Mouse (Mus musculus) hindbrain, embryonic 12.5 days (tissue): ENCODE data around the gene Zbtb20. TPM values are rescaled to one million over a fixed set of nuclear protein-coding genes. Genes with fewer than 3 reads are reported as not detected.

Experiments used
- ATAC-seq: fragments of 200-750 bp; cut with Nextera tagmentation; 2 replicates; pipeline ENCODE4 v1.8.0; 2017; ENCODE audit warnings: moderate TSS enrichment; ENCODE audit not compliant: low FRiP score
- H3K27ac ChIP-seq: fragments of 300-500 bp; sonication (generic); 2 replicates; pipeline ENCODE4 v1.5.1; 2016; ENCODE audit warnings: mild to moderate bottlenecking
- H3K27me3 ChIP-seq: fragments of 300-500 bp; sonication (generic); 2 replicates; pipeline ENCODE4 v1.6.1; 2016; ENCODE audit warnings: mild to moderate bottlenecking
- H3K36me3 ChIP-seq: fragments of 300-500 bp; sonication (generic); 2 replicates; pipeline ENCODE4 v1.6.1; 2016; ENCODE audit warnings: mild to moderate bottlenecking
- H3K4me1 ChIP-seq: fragments of 300-500 bp; sonication (generic); 2 replicates; pipeline ENCODE4 v1.6.1; 2016
- H3K4me2 ChIP-seq: fragments of 300-500 bp; sonication (generic); replicated peaks from 2 replicates; pipeline ENCODE4 v1.6.1; 2016; ENCODE audit warnings: mild to moderate bottlenecking
- H3K4me3 ChIP-seq: fragments of 300-500 bp; sonication (generic); 2 replicates; pipeline ENCODE4 v1.5.1; 2016; ENCODE audit warnings: mild to moderate bottlenecking
- H3K9ac ChIP-seq: fragments of 300-500 bp; sonication (generic); 2 replicates; pipeline ENCODE4 v1.6.1; 2016; ENCODE audit warnings: mild to moderate bottlenecking, moderate library complexity
- H3K9me3 ChIP-seq: fragments of 300-500 bp; sonication (generic); replicated peaks from 2 replicates; pipeline ENCODE4 v1.6.1; 2016; ENCODE audit warnings: mild to moderate bottlenecking
- WGBS: fragments of 180-500 bp; shearing (Covaris S2); methylation state at CpG from one replicate; pipeline ENCODE4 v1.1.7; 2016; 5-methylcytosine and 5-hydroxymethylcytosine counted together
- polyA plus RNA-seq: library from polyadenylated mRNA; unstranded; fragments of >200 nt; fragmentation: Nextera tagmentation; extraction: Ambion mirVana; gene quantifications from 2 replicates; pipeline ENCODE4 v1.2.1, GENCODE M21; 2016

The Zbtb20 gene
- polyA plus RNA-seq, 1 experiment from 2014 or later: 64.6 TPM

DNA sequence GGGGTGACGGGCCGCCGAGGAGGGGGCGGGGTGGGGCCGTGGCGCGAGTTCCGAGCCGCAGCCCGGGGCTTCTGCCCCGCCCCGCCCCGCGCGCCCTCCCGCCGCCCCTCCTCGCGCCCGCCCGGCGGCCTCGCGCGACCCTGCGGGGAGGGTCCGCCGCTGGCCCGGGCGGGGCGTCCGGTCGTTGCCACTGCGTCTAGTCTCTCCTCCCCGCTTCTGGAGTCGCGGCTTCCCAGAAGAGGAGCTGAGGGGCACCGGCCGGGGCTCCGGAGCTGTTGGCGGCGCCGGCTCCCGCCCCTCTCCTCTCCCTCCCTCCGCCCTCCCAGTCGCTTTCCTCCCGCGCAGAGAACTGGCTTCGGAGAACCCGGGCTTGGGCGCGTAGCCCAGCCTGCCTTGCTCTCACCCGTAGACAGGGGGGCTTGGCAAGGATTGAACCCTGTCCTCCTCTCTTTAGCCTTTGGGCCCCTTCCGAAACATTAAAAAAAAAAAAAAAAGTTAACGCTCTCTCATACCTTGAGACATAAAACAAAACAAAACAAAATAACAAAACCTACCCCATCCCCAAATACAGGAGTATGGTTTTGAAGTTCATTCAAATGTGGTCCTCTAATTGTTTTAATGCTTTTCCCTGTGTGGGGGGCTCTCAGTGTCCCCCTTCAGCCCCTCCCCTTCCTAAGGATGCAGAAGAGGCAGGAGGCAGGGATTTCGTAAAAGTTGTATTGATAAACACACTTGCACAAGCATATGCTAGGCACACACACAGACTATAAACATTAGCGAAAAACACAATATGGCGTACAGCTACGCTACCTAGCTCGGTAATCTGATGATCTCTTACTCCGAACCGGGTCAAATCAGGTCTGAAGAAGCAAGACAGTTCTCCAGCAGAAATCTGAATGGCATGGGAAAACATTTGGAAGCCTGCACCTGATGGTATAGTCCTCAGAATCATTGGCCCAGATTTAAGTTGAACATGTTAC lies 630 bp downstream of the Zbtb20 start:
- no peaks in the 10 kb centered on the region for H3K27me3 ChIP-seq
- H3K4me1 ChIP-seq: peaks cover 5% of the 10 kb centered on the region; the same call in 1 of the 2 replicates
- peak overlapping the region; percentile 75 for H3K4me3 ChIP-seq
- H3K4me2 ChIP-seq: peak overlapping the region; percentile 76
- peak overlapping the region; percentile 98 for H3K27ac ChIP-seq
- ATAC-seq: peak; percentile 56
- H3K9ac ChIP-seq: peak overlapping the region; percentile 83
- H3K36me3 ChIP-seq: no peaks in the 10 kb centered on the region
- H3K9me3 ChIP-seq: no peaks in the 10 kb centered on the region
- WGBS: 2% methylated on average over 41 of the region's 62 CpGs

DNA sequence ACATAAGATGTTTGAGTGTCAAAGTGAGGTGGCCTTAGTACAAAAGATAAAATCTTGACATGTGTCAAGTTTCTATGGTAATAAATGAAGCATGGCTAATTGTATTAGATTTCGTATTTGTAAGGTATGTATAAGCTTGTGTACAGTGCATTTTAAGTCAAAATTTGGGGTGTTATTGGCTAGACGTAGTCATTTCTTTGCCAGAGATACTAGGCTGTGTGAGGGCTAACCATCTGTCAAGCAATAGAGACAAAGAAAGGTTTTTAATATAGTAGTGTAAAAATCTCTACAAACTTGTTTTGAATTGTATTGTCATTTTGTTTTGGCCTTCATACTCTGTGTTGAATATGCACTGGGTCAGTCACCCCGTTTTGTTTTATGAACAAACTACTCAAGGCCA lies 4.4 kb downstream of the Zbtb20 start:
- ATAC-seq: no peak
- Histone ChIP-seq H3K4me2 (no peak overlapping the region), H3K9me3 (no peaks in the 10 kb centered on the region), H3K27ac (no peak overlapping the region), H3K4me1 (peaks cover 5% of the 10 kb centered on the region; the same call in 1 of the 2 replicates), H3K27me3 (no peaks in the 10 kb centered on the region), H3K4me3 (no peak overlapping the region), H3K9ac (no peak overlapping the region), H3K36me3 (no peaks in the 10 kb centered on the region)
- WGBS: 80% methylated on average over 3 of the region's 3 CpGs

DNA sequence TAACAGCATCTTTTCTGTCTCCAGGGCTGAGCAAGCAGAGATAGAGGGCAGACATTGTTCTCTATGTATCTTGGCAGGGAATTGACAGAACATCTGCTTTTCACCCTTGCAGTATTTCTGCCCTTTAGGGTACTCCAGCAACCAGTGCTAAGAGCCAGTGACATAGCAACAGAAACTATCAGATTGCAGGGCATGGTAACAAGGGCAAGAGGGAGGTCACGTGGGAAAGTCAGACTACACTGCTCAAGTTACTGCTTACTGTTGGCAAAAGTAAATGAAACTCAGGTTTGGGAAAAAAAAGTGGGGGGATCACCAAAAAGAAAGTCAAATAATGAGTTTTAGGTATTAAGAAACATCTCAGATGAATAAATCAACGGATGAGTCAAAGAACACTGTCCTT lies 9.9 kb downstream of the Zbtb20 start:
- no peak for ATAC-seq
- Histone ChIP-seq H3K4me2 (no peak overlapping the region), H3K36me3 (no peaks in the 10 kb centered on the region), H3K27ac (no peak overlapping the region), H3K27me3 (no peaks in the 10 kb centered on the region), H3K4me1 (no peaks in the 10 kb centered on the region; the same call in 1 of the 2 replicates), H3K9ac (no peak overlapping the region), H3K4me3 (no peak overlapping the region), H3K9me3 (no peaks in the 10 kb centered on the region)
- WGBS: 65% methylated on average over 2 of the region's 2 CpGs

DNA sequence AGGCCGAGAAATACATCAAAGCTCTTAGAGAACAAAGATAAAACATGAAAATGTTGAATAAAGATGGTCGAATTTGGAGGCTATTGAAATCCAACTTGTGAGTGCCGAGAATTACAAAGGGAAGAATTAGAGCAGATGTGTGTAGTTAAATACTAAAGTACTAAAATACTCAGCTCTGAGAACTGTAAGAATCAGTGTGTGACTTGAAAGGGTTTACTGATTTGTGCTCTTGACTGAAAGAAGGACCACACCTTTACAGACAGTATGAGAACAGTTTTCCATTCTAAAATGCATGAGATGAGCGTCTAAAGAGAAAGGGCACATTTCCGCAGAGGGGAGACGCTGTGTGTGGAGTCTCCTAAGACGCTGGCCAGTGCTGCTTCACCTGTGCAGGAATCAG lies 10.3 kb downstream of the Zbtb20 start:
- Histone ChIP-seq H3K4me1 (no peaks in the 10 kb centered on the region; the same call in 1 of the 2 replicates), H3K9ac (no peak overlapping the region), H3K4me3 (no peak overlapping the region), H3K27me3 (no peaks in the 10 kb centered on the region), H3K27ac (no peak overlapping the region), H3K9me3 (no peaks in the 10 kb centered on the region), H3K36me3 (no peaks in the 10 kb centered on the region), H3K4me2 (no peak overlapping the region)
- ATAC-seq: no peak
- 81% methylated on average over 7 of the region's 7 CpGs for WGBS

- WGBS: 81% methylated on average over 3 of the region's 3 CpGs
- Histone ChIP-seq H3K27ac (no peak overlapping the region), H3K36me3 (no peaks in the 10 kb centered on the region), H3K4me3 (no peak overlapping the region), H3K4me1 (no peaks in the 10 kb centered on the region), H3K4me2 (no peak overlapping the region), H3K27me3 (no peaks in the 10 kb centered on the region), H3K9me3 (no peaks in the 10 kb centered on the region), H3K9ac (no peak overlapping the region)
- ATAC-seq: no peak
Measured at GRCm38 (mm10) chr16:42897125-42897693, 21.5 kb downstream of the Zbtb20 start.

- H3K4me1 ChIP-seq: no peaks in the 10 kb centered on the region
- no peak overlapping the region for H3K4me2 ChIP-seq
- ATAC-seq: no peak
- WGBS: 94% methylated on average over 1 of the region's 1 CpGs
- H3K9ac ChIP-seq: no peak overlapping the region
- H3K9me3 ChIP-seq: no peaks in the 10 kb centered on the region
- no peaks in the 10 kb centered on the region for H3K27me3 ChIP-seq
- H3K4me3 ChIP-seq: no peak overlapping the region
- H3K27ac ChIP-seq: no peak overlapping the region
- H3K36me3 ChIP-seq: no peaks in the 10 kb centered on the region
Measured at GRCm38 (mm10) chr16:42900328-42900727, 24.6 kb downstream of the Zbtb20 start.

GRCm38 (mm10) chr16:42907283-42907701 lies 31.6 kb downstream of the Zbtb20 start:
- 39% methylated on average over 4 of the region's 4 CpGs for WGBS
- no peak overlapping the region for H3K27ac ChIP-seq
- no peak overlapping the region; the same call in 1 of the 2 replicates for H3K9ac ChIP-seq
- H3K36me3 ChIP-seq: no peaks in the 10 kb centered on the region
- H3K4me2 ChIP-seq: peak overlapping the region; percentile 30
- no peaks in the 10 kb centered on the region for H3K9me3 ChIP-seq
- peaks cover 9% of the 10 kb centered on the region for H3K4me1 ChIP-seq
- no peaks in the 10 kb centered on the region for H3K27me3 ChIP-seq
- ATAC-seq: no peak
- no peak overlapping the region for H3K4me3 ChIP-seq

DNA sequence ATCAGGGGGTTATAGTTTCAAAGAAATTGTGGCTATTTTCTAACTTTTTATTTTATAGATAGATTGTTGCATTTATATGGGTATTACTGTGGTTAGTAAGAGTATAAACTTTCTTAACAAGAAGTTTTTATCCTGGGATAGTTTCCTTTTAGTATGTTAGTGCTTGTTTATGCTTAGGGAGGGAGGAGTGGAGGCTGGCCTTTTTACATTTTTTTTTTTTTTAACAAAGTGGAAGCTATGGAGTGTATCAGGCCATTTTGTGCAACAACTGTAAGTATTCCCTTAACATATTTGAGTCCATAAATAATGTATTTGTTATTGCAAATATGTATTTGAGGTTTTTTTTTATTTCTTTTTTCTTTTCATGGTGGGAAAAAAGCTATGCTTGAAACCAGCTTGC lies 32.7 kb downstream of the Zbtb20 start:
- Histone ChIP-seq H3K4me2 (no peak overlapping the region), H3K9me3 (no peaks in the 10 kb centered on the region), H3K4me3 (no peak overlapping the region), H3K9ac (no peak overlapping the region), H3K4me1 (peaks cover 9% of the 10 kb centered on the region), H3K27ac (no peak overlapping the region), H3K27me3 (no peaks in the 10 kb centered on the region), H3K36me3 (no peaks in the 10 kb centered on the region)
- ATAC-seq: no peak

DNA sequence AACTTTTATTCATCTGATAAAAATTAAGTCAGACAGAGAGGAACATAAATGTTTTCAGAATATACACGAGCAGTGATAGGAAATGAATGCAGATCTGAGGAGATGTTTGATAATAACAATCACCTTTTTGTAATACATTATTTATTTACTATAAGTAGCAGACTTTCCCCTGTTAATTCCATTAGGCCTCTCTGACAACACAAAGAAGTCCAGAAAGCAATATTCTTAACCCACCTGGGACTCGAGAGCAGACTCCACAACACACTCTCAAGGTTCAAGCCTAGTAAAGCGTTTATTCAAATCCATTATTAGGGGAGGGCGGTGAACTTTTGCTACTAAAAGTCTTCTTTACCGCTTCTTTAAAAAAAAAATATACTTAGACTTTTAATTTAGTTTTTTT lies 33.2 kb downstream of the Zbtb20 start:
- no peak for ATAC-seq

GRCm38 (mm10) chr16:42910016-42910415 lies 34.3 kb downstream of the Zbtb20 start:
- H3K9ac ChIP-seq: no peak overlapping the region
- no peak overlapping the region for H3K4me3 ChIP-seq
- H3K4me2 ChIP-seq: no peak overlapping the region
- H3K4me1 ChIP-seq: peaks cover 9% of the 10 kb centered on the region
- H3K36me3 ChIP-seq: no peaks in the 10 kb centered on the region
- no peak for ATAC-seq
- WGBS: 46% methylated on average over 4 of the region's 4 CpGs
- H3K27me3 ChIP-seq: no peaks in the 10 kb centered on the region
- H3K27ac ChIP-seq: no peak overlapping the region
- H3K9me3 ChIP-seq: no peaks in the 10 kb centered on the region

More for the DNA sequence above, 33.2 kb downstream of the Zbtb20 start:
- H3K4me1 ChIP-seq: peaks cover 9% of the 10 kb centered on the region
- no peak overlapping the region for H3K27ac ChIP-seq
- H3K9ac ChIP-seq: no peak overlapping the region
- H3K27me3 ChIP-seq: no peaks in the 10 kb centered on the region
- WGBS: 76% methylated on average over 5 of the region's 5 CpGs
- H3K4me2 ChIP-seq: no peak overlapping the region
- no peaks in the 10 kb centered on the region for H3K36me3 ChIP-seq
- H3K4me3 ChIP-seq: no peak overlapping the region
- no peaks in the 10 kb centered on the region for H3K9me3 ChIP-seq

DNA sequence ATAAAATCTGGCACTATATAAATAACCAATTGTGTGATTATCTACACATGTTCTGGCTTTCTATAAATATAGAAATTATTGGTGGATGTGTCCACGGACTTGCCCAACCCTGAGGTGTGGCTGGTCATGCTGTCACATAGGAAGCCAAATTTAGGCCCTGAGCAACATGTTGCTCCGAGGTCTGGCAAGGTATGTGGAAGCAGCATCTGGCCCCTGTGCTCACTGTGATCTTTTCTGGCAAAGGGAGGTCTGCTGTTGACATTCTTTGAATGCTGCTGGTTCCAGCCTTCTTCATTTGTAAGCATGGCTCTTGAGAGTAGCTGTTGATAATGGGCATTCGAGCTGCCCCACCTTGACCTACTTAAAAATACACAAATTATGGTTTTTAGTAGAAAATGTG lies 35.0 kb downstream of the Zbtb20 start:
- H3K27ac ChIP-seq: no peak overlapping the region
- no peak overlapping the region for H3K4me3 ChIP-seq
- no peaks in the 10 kb centered on the region for H3K36me3 ChIP-seq
- no peak overlapping the region for H3K9ac ChIP-seq
- WGBS: 76% methylated on average over 3 of the region's 3 CpGs
- ATAC-seq: no peak
- H3K4me1 ChIP-seq: peaks cover 9% of the 10 kb centered on the region
- H3K4me2 ChIP-seq: no peak overlapping the region
- H3K9me3 ChIP-seq: no peaks in the 10 kb centered on the region
- H3K27me3 ChIP-seq: no peaks in the 10 kb centered on the region

DNA sequence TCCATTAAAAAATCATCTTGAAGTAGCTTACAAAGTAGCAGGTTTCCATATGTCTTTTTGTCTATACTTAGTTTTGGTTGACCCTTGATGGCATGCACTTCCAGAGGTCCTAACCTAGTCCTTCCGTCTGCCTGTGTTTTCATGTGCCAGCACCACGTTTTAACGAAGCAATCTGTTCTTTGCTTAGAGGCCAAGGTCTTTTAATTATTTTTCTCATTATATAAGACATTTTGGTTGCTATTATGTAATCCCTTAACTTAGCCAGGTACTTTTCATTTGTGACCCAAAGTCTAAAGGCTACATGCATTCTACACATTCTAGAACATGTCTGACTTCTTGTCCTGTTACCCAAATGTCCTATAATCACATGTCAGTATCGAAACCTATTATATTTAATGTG lies 35.6 kb downstream of the Zbtb20 start:
- no peak overlapping the region for H3K4me2 ChIP-seq
- H3K9me3 ChIP-seq: no peaks in the 10 kb centered on the region
- H3K36me3 ChIP-seq: no peaks in the 10 kb centered on the region
- no peaks in the 10 kb centered on the region for H3K27me3 ChIP-seq
- H3K4me1 ChIP-seq: peaks cover 9% of the 10 kb centered on the region
- 85% methylated on average over 4 of the region's 4 CpGs for WGBS
- H3K9ac ChIP-seq: no peak overlapping the region
- no peak for ATAC-seq
- H3K27ac ChIP-seq: no peak overlapping the region
- H3K4me3 ChIP-seq: no peak overlapping the region
